Mouse (Mus musculus) small intestine, adult 2 months (tissue): ENCODE measurements around the gene Reck.

Experiments used
- CTCF ChIP-seq: fragments of 200-500 bp; IDR thresholded peaks from 2 replicates; pipeline ENCODE4 v1.5.1; 2012; ENCODE audit warnings: low read depth, mild to moderate bottlenecking, control low read depth, inconsistent platforms, low read length, moderate library complexity, mixed read lengths; ENCODE audit not compliant: insufficient replicate concordance, insufficient read length; ENCODE audit errors: extremely low read depth
- POLR2A ChIP-seq: fragments of 200-500 bp; IDR thresholded peaks from 2 replicates; pipeline ENCODE4 v1.6.1; 2012; ENCODE audit warnings: low read depth, mild to moderate bottlenecking, control low read depth, inconsistent platforms, low read length, moderate library complexity

DNA sequence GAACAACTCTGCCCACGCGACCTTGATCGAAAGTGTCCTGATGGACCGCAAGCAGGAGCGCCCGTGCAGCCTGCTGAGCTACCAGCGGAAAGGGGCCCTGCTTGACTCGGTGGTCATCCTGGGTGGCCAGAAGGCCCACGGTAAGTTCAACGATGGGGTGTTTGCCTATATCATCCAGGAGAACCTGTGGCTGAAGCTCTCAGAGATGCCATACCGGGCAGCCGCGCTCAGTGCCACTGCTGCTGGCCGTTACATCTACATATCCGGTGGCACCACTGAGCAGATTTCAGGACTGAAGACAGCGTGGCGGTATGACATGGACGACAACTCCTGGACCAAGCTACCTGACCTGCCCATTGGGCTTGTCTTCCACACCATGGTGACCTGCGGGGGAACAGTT is 109.0 kb downstream of the Reck start:
- TF ChIP-seq CTCF (no peak), POLR2A (no peak)
